Mouse (Mus musculus): ENCODE measurements around the gene Terb2. TPM values are rescaled to one million over a fixed set of nuclear protein-coding genes. Genes with fewer than 3 reads are reported as not detected.

Gene Terb2
- polyA plus RNA-seq, 1 experiment: not detected

GRCm38 (mm10) chr2:122222272-122222671 is 36.2 kb downstream of the Terb2 start:
- no peak overlapping the region for H3ac ChIP-seq (ENCODE audit: control insufficient read depth, insufficient read length, low read depth)
- H3K36me3 ChIP-seq (ENCODE audit: control insufficient read depth, insufficient read depth): no peaks in the 10 kb centered on the region
- H3K4me3 ChIP-seq (ENCODE audit: insufficient read depth, poor library complexity, severe bottlenecking): no peak overlapping the region
- no peak for TF ChIP-seq FOSL1 (IDR thresholded peaks at IDR 0.05; ENCODE audit: insufficient read depth, low read length, poor library complexity, severe bottlenecking)
- TF ChIP-seq MYOD1 (IDR thresholded peaks at IDR 0.05; ENCODE audit: control insufficient read depth, insufficient read length, low read depth): no peak
- TF ChIP-seq MYOG (IDR thresholded peaks at IDR 0.05; ENCODE audit: control insufficient read depth, extremely low read depth, insufficient read length): no peak
- no peak for TF ChIP-seq CEBPB (IDR thresholded peaks at IDR 0.05; ENCODE audit: low read depth)
- no peaks in the 10 kb centered on the region for H3K79me3 ChIP-seq (ENCODE audit: low read depth)
- H3K79me2 ChIP-seq (ENCODE audit: control insufficient read depth, insufficient read depth): no peaks in the 10 kb centered on the region
- H3K27me3 ChIP-seq (ENCODE audit: control insufficient read depth, insufficient read depth, insufficient read length): no peaks in the 10 kb centered on the region

- H3K36me3 ChIP-seq (ENCODE audit: control insufficient read depth, insufficient read depth): no peaks in the 10 kb centered on the region
- H3ac ChIP-seq (ENCODE audit: control insufficient read depth, insufficient read length, low read depth): no peak overlapping the region
- no peaks in the 10 kb centered on the region for H3K27me3 ChIP-seq (ENCODE audit: control insufficient read depth, insufficient read depth, insufficient read length)
- no peaks in the 10 kb centered on the region for H3K79me2 ChIP-seq (ENCODE audit: control insufficient read depth, insufficient read depth)
- H3K4me3 ChIP-seq (ENCODE audit: insufficient read depth, poor library complexity, severe bottlenecking): no peak overlapping the region
- H3K79me3 ChIP-seq (ENCODE audit: low read depth): no peaks in the 10 kb centered on the region
- no peak for TF ChIP-seq MYOG (IDR thresholded peaks at IDR 0.05; ENCODE audit: control insufficient read depth, extremely low read depth, insufficient read length)
- no peak for TF ChIP-seq CTCF (IDR thresholded peaks at IDR 0.05; ENCODE audit: control insufficient read depth, insufficient read depth, insufficient read length)
- TF ChIP-seq CEBPB (IDR thresholded peaks at IDR 0.05; ENCODE audit: low read depth): no peak
- TF ChIP-seq MYOD1 (IDR thresholded peaks at IDR 0.05; ENCODE audit: control insufficient read depth, insufficient read length, low read depth): no peak
- TF ChIP-seq USF1 (IDR thresholded peaks at IDR 0.05; ENCODE audit: low read depth): no peak
- TF ChIP-seq MAX (IDR thresholded peaks at IDR 0.05): no peak
- no peak for TF ChIP-seq FOSL1 (IDR thresholded peaks at IDR 0.05; ENCODE audit: insufficient read depth, low read length, poor library complexity, severe bottlenecking)
Measured at GRCm38 (mm10) chr2:122223654-122224053, 37.6 kb downstream of the Terb2 start.

DNA sequence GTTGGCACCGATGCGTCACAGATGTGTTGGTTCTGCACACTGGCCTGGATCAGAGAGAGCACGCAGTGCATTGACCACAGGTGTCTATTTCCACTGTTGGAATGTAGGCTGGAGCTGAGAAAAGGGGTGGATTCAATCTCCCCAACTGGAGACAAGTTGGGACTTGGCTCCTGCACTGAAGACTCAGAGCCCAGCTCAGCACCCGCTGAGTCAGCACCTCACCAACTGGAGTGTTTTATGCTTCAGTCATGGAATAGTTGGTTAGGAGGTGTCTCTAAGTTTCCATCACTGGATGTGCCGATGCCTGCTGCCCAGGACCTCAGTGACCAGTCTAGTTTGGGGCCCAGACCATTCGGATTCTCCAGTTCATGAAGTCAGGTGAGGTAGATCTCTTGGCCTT is 44.3 kb downstream of the Terb2 start:
- Histone ChIP-seq H3K27me3 (ENCODE audit: control insufficient read depth, insufficient read depth, insufficient read length) (no peaks in the 10 kb centered on the region), H3K36me3 (ENCODE audit: control insufficient read depth, insufficient read depth) (no peaks in the 10 kb centered on the region), H3K79me2 (ENCODE audit: control insufficient read depth, insufficient read depth) (no peaks in the 10 kb centered on the region), H3K79me3 (ENCODE audit: low read depth) (no peaks in the 10 kb centered on the region), H3K4me3 (ENCODE audit: insufficient read depth, poor library complexity, severe bottlenecking) (no peak overlapping the region), H3ac (ENCODE audit: control insufficient read depth, insufficient read length, low read depth) (no peak overlapping the region)
- TF ChIP-seq CEBPB (IDR thresholded peaks at IDR 0.05; ENCODE audit: low read depth): no peak
- no peak for TF ChIP-seq USF1 (IDR thresholded peaks at IDR 0.05; ENCODE audit: low read depth)
- no peak for TF ChIP-seq FOSL1 (IDR thresholded peaks at IDR 0.05; ENCODE audit: insufficient read depth, low read length, poor library complexity, severe bottlenecking)
- TF ChIP-seq MAX (IDR thresholded peaks at IDR 0.05): no peak
- no peak for TF ChIP-seq CTCF (IDR thresholded peaks at IDR 0.05; ENCODE audit: control insufficient read depth, insufficient read depth, insufficient read length)
- TF ChIP-seq MYOD1 (IDR thresholded peaks at IDR 0.05; ENCODE audit: control insufficient read depth, insufficient read length, low read depth): no peak
- no peak for TF ChIP-seq MYOG (IDR thresholded peaks at IDR 0.05; ENCODE audit: control insufficient read depth, extremely low read depth, insufficient read length)

DNA sequence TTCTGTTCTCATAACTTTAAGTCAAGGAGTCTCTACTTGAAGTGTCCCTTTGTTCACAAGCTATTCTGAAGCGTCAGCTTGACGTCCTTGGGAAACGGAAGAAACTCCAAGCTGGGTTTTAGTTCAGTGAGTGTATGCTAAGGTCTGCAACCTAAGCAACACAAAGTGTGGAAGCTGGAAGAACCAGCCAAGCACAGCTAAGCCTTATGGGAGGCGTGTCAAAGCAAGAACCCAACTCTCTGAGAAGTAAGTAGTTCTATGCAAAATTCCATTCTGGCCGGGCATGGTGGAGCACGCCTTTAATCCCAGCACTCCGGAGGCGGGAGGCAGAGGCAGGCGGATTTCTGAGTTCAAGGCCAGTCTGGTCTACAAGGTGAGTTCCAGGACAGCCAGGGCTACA is 45.5 kb downstream of the Terb2 start:
- TF ChIP-seq MYOG (IDR thresholded peaks at IDR 0.05; ENCODE audit: control insufficient read depth, extremely low read depth, insufficient read length) (no peak), MYOD1 (IDR thresholded peaks at IDR 0.05; ENCODE audit: control insufficient read depth, insufficient read length, low read depth) (no peak), MAX (IDR thresholded peaks at IDR 0.05) (no peak), FOSL1 (IDR thresholded peaks at IDR 0.05; ENCODE audit: insufficient read depth, low read length, poor library complexity, severe bottlenecking) (no peak), CEBPB (IDR thresholded peaks at IDR 0.05; ENCODE audit: low read depth) (no peak), USF1 (IDR thresholded peaks at IDR 0.05; ENCODE audit: low read depth) (no peak)
- no peaks in the 10 kb centered on the region for H3K79me2 ChIP-seq (ENCODE audit: control insufficient read depth, insufficient read depth)

DNA sequence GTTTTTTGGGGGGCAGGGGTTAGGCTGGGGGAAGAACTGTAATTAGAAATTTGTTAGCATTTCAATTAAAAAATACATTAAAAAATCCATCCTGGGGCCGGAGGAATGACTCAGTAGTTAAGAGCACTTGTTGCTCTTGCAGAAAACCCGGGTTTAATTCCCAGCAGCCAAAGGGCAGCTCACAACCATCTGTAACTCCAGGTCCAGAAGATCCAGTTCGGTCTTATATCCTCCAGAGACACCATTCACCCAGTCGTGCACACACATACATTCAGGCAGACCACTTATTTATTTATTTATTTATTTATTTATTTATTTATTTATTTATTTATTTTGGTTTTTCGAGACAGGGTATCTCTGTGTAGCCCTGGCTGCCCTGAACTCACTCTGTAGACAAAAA is 47.3 kb downstream of the Terb2 start:
- no peak overlapping the region for H3K4me3 ChIP-seq (ENCODE audit: insufficient read depth, poor library complexity, severe bottlenecking)

More for the DNA sequence above, 45.5 kb downstream of the Terb2 start:
- no peaks in the 10 kb centered on the region for H3K36me3 ChIP-seq (ENCODE audit: control insufficient read depth, insufficient read depth)
- H3K27me3 ChIP-seq (ENCODE audit: control insufficient read depth, insufficient read depth, insufficient read length): no peaks in the 10 kb centered on the region
- H3ac ChIP-seq (ENCODE audit: control insufficient read depth, insufficient read length, low read depth): no peak overlapping the region
- H3K4me3 ChIP-seq (ENCODE audit: insufficient read depth, poor library complexity, severe bottlenecking): no peak overlapping the region
- H3K79me3 ChIP-seq (ENCODE audit: low read depth): no peaks in the 10 kb centered on the region

More for the DNA sequence above, 47.3 kb downstream of the Terb2 start:
- H3K79me3 ChIP-seq (ENCODE audit: low read depth): no peaks in the 10 kb centered on the region
- no peaks in the 10 kb centered on the region for H3K27me3 ChIP-seq (ENCODE audit: control insufficient read depth, insufficient read depth, insufficient read length)
- H3K36me3 ChIP-seq (ENCODE audit: control insufficient read depth, insufficient read depth): no peaks in the 10 kb centered on the region
- H3K79me2 ChIP-seq (ENCODE audit: control insufficient read depth, insufficient read depth): no peaks in the 10 kb centered on the region
- no peak overlapping the region for H3ac ChIP-seq (ENCODE audit: control insufficient read depth, insufficient read length, low read depth)
- TF ChIP-seq MYOD1 (IDR thresholded peaks at IDR 0.05; ENCODE audit: control insufficient read depth, insufficient read length, low read depth) (no peak), FOSL1 (IDR thresholded peaks at IDR 0.05; ENCODE audit: insufficient read depth, low read length, poor library complexity, severe bottlenecking) (no peak), USF1 (IDR thresholded peaks at IDR 0.05; ENCODE audit: low read depth) (no peak), MYOG (IDR thresholded peaks at IDR 0.05; ENCODE audit: control insufficient read depth, extremely low read depth, insufficient read length) (no peak), CEBPB (IDR thresholded peaks at IDR 0.05; ENCODE audit: low read depth) (no peak), CTCF (IDR thresholded peaks at IDR 0.05; ENCODE audit: control insufficient read depth, insufficient read depth, insufficient read length) (no peak), MAX (IDR thresholded peaks at IDR 0.05) (no peak)
